Mouse (Mus musculus): ENCODE data around the gene Snrpe.

DNA sequence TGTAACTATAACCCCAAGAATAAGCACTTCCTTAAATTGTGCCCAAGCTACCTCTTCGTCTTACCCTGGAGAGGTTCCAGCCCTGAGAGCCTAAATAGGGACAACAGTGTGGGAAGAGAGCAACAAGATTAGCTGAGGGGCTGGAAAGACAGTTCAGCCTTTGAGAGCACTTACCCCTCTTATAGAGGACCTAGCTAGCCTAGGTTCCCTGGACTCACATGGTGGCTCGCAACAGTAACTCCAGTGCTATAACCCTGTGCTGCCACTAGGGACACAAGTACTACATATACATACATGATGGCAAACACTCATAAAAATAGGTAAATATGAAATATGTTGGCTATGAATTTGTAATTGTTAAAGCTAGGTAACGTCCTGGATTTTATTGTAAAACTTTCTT lies 3.7 kb upstream of the Snrpe start:
- no peak for TF ChIP-seq GATA1 (IDR thresholded peaks at IDR 0.05; ENCODE audit: low read length)
- no peak for TF ChIP-seq TAL1 (IDR thresholded peaks at IDR 0.05; ENCODE audit: low read length)
